22 mouse cellular contexts compared by ENCODE assay signal in the genomic region with DNA sequence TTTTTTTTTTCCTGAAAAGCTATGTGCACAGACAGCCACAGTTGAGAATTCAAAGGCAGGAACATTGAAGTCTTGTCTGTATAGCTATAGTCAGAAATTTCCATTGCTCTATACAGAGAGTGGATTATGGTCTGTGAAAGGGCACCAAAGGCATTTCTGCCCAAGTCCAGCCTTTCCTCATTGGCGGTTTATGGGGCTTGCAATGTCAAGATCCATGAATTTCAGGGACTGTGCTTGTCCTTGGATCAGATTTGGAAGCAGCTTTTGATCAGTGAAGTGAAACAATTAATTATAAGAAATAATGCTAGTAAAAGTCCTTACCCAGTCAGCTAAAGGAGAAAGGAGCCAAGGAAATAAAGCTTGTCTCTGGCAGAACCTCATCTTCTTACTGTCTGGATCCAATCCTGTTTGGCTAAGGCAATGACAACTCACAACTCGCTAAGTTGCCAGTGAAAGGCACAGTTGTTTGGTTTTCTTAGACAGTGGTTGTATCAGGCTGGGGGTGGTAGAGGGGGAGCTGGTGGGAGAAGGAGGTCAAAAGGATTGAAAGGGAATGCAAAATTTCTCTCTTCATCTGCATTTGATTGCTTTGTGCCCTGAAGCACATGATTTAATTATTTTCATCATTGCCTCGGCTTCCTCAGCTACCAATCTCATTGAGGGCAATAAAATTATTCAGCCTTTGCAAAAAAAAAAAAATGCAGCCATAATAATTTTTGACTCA.
DNase-seq lines count a peak whose midpoint lies in the region; ATAC-seq lines count a peak whose summit lies in the region.
"Had no signal": no experiment of that assay in that cellular context is flagged by ENCODE, and none has a peak within 500 bp of the region (broad histone marks: within the 10 kb centered on the region; RNA-seq: fewer than 3 reads in every experiment).

No protein-coding gene starts in this region.

- no peaks in the 10 kb centered on the region for H3K36me3 ChIP-seq in hindbrain, embryonic 13.5 days
- H3K36me3 ChIP-seq in intestine, embryonic 15.5 days, result no peaks in the 10 kb centered on the region
- H3K36me3 ChIP-seq: embryonic facial prominence, embryonic 13.5 days; heart, embryonic 15.5 days; limb, embryonic 10.5 days had no signal

- H3K9ac ChIP-seq in hindbrain, embryonic 13.5 days, result no peak overlapping the region
- no peak overlapping the region for H3K9ac ChIP-seq in intestine, embryonic 15.5 days
- H3K9ac ChIP-seq: embryonic facial prominence, embryonic 13.5 days; heart, embryonic 15.5 days had no signal

- WGBS in hindbrain, embryonic 13.5 days, result 36% methylated on average over 3 of the region's 3 CpGs
- 75% methylated on average over 3 of the region's 3 CpGs for WGBS in intestine, embryonic 15.5 days

- peak overlapping the region; percentile 26; the same call in 1 of the 2 replicates for H3K27ac ChIP-seq in hindbrain, embryonic 13.5 days
- no peak overlapping the region for H3K27ac ChIP-seq in intestine, embryonic 15.5 days
- H3K27ac ChIP-seq: embryonic facial prominence, embryonic 13.5 days; heart, embryonic 15.5 days; limb, embryonic 10.5 days had no signal

- no peaks in the 10 kb centered on the region for H3K4me1 ChIP-seq in hindbrain, embryonic 13.5 days (replicated peaks)
- no peaks in the 10 kb centered on the region for H3K4me1 ChIP-seq in intestine, embryonic 15.5 days (replicated peaks)
- H3K4me1 ChIP-seq: embryonic facial prominence, embryonic 13.5 days; heart, embryonic 15.5 days; limb, embryonic 10.5 days had no signal

- DNase-seq in kidney, adult 11 months, result peak; percentile 5
- no peak for DNase-seq in kidney, adult 18-20 months
- peak; percentile 49 for DNase-seq in Muller cell, postnatal 12 days (ENCODE audit: inconsistent ontology term)
- peak; percentile 6 to 22 for DNase-seq in kidney, postnatal 4 days
- no peak for DNase-seq in frontal cortex, adult 2 months (ENCODE audit: extremely low spot score in 1 of 2, low spot score in 1 of 2)
- no peak for DNase-seq in left cerebral cortex, adult 8-10 months (ENCODE audit: low spot score in 2 of 2)
- DNase-seq: adrenal gland, adult 2 months; cerebellum, postnatal 14 days; gastrocnemius, postnatal 36 days; heart, postnatal 4 days; lung, adult 2 months; right cerebral cortex, adult 18-20 months; spleen, adult 18-20 months; thymus, postnatal 4 days had no signal

- no peak overlapping the region for H3K4me2 ChIP-seq in hindbrain, embryonic 13.5 days
- no peak overlapping the region for H3K4me2 ChIP-seq in intestine, embryonic 15.5 days (replicated peaks)
- H3K4me2 ChIP-seq: embryonic facial prominence, embryonic 13.5 days; heart, embryonic 15.5 days; liver, embryonic 11.5 days had no signal

- no peaks in the 10 kb centered on the region for H3K9me3 ChIP-seq in hindbrain, embryonic 13.5 days
- H3K9me3 ChIP-seq in intestine, embryonic 15.5 days, result no peaks in the 10 kb centered on the region
- H3K9me3 ChIP-seq: embryonic facial prominence, embryonic 13.5 days; heart, embryonic 15.5 days; limb, embryonic 10.5 days had no signal

- H3K4me3 ChIP-seq in hindbrain, embryonic 13.5 days, result no peak overlapping the region
- H3K4me3 ChIP-seq in intestine, embryonic 15.5 days (replicated peaks), result no peak overlapping the region
- H3K4me3 ChIP-seq: embryonic facial prominence, embryonic 13.5 days; heart, embryonic 15.5 days; limb, embryonic 10.5 days had no signal

- H3K27me3 ChIP-seq in hindbrain, embryonic 13.5 days, result no peaks in the 10 kb centered on the region
- no peaks in the 10 kb centered on the region for H3K27me3 ChIP-seq in intestine, embryonic 15.5 days (replicated peaks)
- H3K27me3 ChIP-seq: embryonic facial prominence, embryonic 13.5 days; heart, embryonic 15.5 days had no signal

- no peak for ATAC-seq in hindbrain, embryonic 13.5 days (ENCODE audit: low FRiP score)
- ATAC-seq in intestine, embryonic 15.5 days, result no peak
- ATAC-seq: forebrain, embryonic 16.5 days; intestine, postnatal 0 days had no signal

Comparison
In these comparisons a context has a peak if more than half of its experiments do, and no peak if none do; other contexts are left out.
1. DNase-seq: peak in kidney, adult 11 months (single experiment), Muller cell, postnatal 12 days (single experiment) and kidney, postnatal 4 days (2 of 2); none in kidney, adult 18-20 months (single experiment), frontal cortex, adult 2 months (0 of 2) and left cerebral cortex, adult 8-10 months (0 of 2).